Mouse (Mus musculus) forebrain, embryonic 11.5 days (tissue): ENCODE results near the gene Myt1l. TPM values are rescaled to one million over a fixed set of nuclear protein-coding genes. Genes with fewer than 3 reads are reported as not detected.

Experiments used
- ATAC-seq: fragments of 200-750 bp; cut with Nextera tagmentation; replicated peaks from 2 replicates; pipeline ENCODE4 v1.8.0; 2017; ENCODE audit warnings: moderate TSS enrichment; ENCODE audit not compliant: low FRiP score
- DNase-seq: peaks from one replicate; pipeline ENCODE4 v3.0.0-alpha.2; 2017; ENCODE audit warnings: low spot score
- H3K27ac ChIP-seq: fragments of 300-500 bp; sonication (generic); 2 replicates; pipeline ENCODE4 v1.5.1; 2014; ENCODE audit warnings: low read depth, low read length
- H3K27me3 ChIP-seq: fragments of 300-500 bp; sonication (generic); 2 replicates; pipeline ENCODE4 v1.6.1; 2014; ENCODE audit warnings: mild to moderate bottlenecking, low read length, mixed read lengths; ENCODE audit not compliant: control insufficient read depth, insufficient read depth
- H3K36me3 ChIP-seq: fragments of 300-500 bp; sonication (generic); 2 replicates; pipeline ENCODE4 v1.6.1; 2014; ENCODE audit warnings: mild to moderate bottlenecking, low read length, moderate library complexity, mixed read lengths; ENCODE audit not compliant: control insufficient read depth, insufficient read depth
- H3K4me1 ChIP-seq: fragments of 300-500 bp; sonication (generic); replicated peaks from 2 replicates; pipeline ENCODE4 v1.6.1; 2014; ENCODE audit warnings: low read length, mixed read lengths; ENCODE audit not compliant: control insufficient read depth, insufficient read depth
- H3K4me2 ChIP-seq: fragments of 300-500 bp; sonication (generic); 2 replicates; pipeline ENCODE4 v1.6.1; 2014; ENCODE audit warnings: low read depth, mild to moderate bottlenecking, low read length, moderate library complexity, mixed read lengths; ENCODE audit not compliant: severe bottlenecking
- H3K4me3 ChIP-seq: fragments of 300-500 bp; sonication (generic); 2 replicates; pipeline ENCODE4 v1.5.1; 2014; ENCODE audit warnings: low read depth, low read length
- H3K9ac ChIP-seq: fragments of 300-500 bp; sonication (generic); 2 replicates; pipeline ENCODE4 v1.6.1; 2014; ENCODE audit warnings: low read length
- H3K9me3 ChIP-seq: fragments of 300-500 bp; sonication (generic); 2 replicates; pipeline ENCODE4 v1.6.1; 2016; ENCODE audit warnings: low read length, mixed read lengths; ENCODE audit not compliant: control insufficient read depth
- WGBS: fragments of 180-500 bp; shearing (Covaris S2); extraction: QIAGEN DNeasy Blood & Tissue Kit; methylation state at CpG from one replicate; pipeline ENCODE4 v1.1.7; 2014; 5-methylcytosine and 5-hydroxymethylcytosine counted together
- polyA plus RNA-seq: library from polyadenylated mRNA; unstranded; fragments of >200 nt; fragmentation: Nextera tagmentation; extraction: Ambion mirVana; gene quantifications from 2 replicates; pipeline ENCODE4 v1.2.1, GENCODE M21; 2014

Gene Myt1l
- polyA plus RNA-seq, 1 experiment from 2014 or later: 18.7 TPM

- Histone ChIP-seq H3K36me3 (no peaks in the 10 kb centered on the region), H3K9ac (no peak overlapping the region), H3K9me3 (no peaks in the 10 kb centered on the region), H3K4me3 (no peak overlapping the region), H3K27me3 (no peaks in the 10 kb centered on the region), H3K27ac (no peak overlapping the region), H3K4me1 (no peaks in the 10 kb centered on the region), H3K4me2 (no peak overlapping the region)
- DNase-seq: no peak
- 69% methylated on average over 3 of the region's 3 CpGs for WGBS
- ATAC-seq: no peak
These were observed 243.6 kb downstream of the Myt1l start for GRCm38 (mm10) chr12:29771791-29772190.

- no peak overlapping the region for H3K9ac ChIP-seq
- DNase-seq (no peak), ATAC-seq (no peak)
- no peak overlapping the region for H3K4me3 ChIP-seq
- no peak overlapping the region for H3K4me2 ChIP-seq
- no peaks in the 10 kb centered on the region for H3K36me3 ChIP-seq
- no peaks in the 10 kb centered on the region for H3K27me3 ChIP-seq
- H3K9me3 ChIP-seq: no peaks in the 10 kb centered on the region
- no peak overlapping the region for H3K27ac ChIP-seq
- no peaks in the 10 kb centered on the region for H3K4me1 ChIP-seq
These were observed 244.2 kb downstream of the Myt1l start for GRCm38 (mm10) chr12:29772401-29772800.

GRCm38 (mm10) chr12:29778901-29779300 is 250.7 kb downstream of the Myt1l start:
- Histone ChIP-seq H3K27me3 (no peaks in the 10 kb centered on the region), H3K4me1 (no peaks in the 10 kb centered on the region), H3K4me3 (no peak overlapping the region), H3K9ac (no peak overlapping the region), H3K36me3 (no peaks in the 10 kb centered on the region), H3K27ac (no peak overlapping the region), H3K4me2 (no peak overlapping the region), H3K9me3 (no peaks in the 10 kb centered on the region)
- DNase-seq (no peak), ATAC-seq (no peak)
- 92% methylated on average over 2 of the region's 2 CpGs for WGBS

- H3K27me3 ChIP-seq: no peaks in the 10 kb centered on the region
- no peak overlapping the region for H3K4me3 ChIP-seq
- H3K36me3 ChIP-seq: no peaks in the 10 kb centered on the region
- WGBS: 45% methylated on average over 16 of the region's 16 CpGs
- peak overlapping the region; percentile 46 for H3K27ac ChIP-seq
- DNase-seq (peak; percentile 69), ATAC-seq (peak; percentile 84)
- H3K4me1 ChIP-seq: no peaks in the 10 kb centered on the region; the same call in 1 of the 2 replicates
- H3K9ac ChIP-seq: no peak overlapping the region
- 0 out of 2 replicates have a peak overlapping the region, but pooled peaks have one; percentile 21 for H3K4me2 ChIP-seq
- H3K9me3 ChIP-seq: no peaks in the 10 kb centered on the region
These were observed 261.3 kb downstream of the Myt1l start for GRCm38 (mm10) chr12:29789319-29790050.

GRCm38 (mm10) chr12:29790051-29790386 is 261.8 kb downstream of the Myt1l start:
- DNase-seq (no peak), ATAC-seq (no peak)
- Histone ChIP-seq H3K4me2 (0 out of 2 replicates have a peak overlapping the region, but pooled peaks have one; percentile 21), H3K27ac (peak overlapping the region; percentile 46; the same call in 1 of the 2 replicates), H3K9me3 (no peaks in the 10 kb centered on the region), H3K4me3 (no peak overlapping the region), H3K9ac (no peak overlapping the region), H3K4me1 (no peaks in the 10 kb centered on the region; the same call in 1 of the 2 replicates), H3K36me3 (no peaks in the 10 kb centered on the region), H3K27me3 (no peaks in the 10 kb centered on the region)
- WGBS: 61% methylated on average over 4 of the region's 4 CpGs

GRCm38 (mm10) chr12:29792998-29793397 is 264.8 kb downstream of the Myt1l start:
- Histone ChIP-seq H3K4me1 (peaks cover 1% of the 10 kb centered on the region; the same call in 1 of the 2 replicates), H3K4me3 (no peak overlapping the region), H3K9ac (no peak overlapping the region), H3K27ac (no peak overlapping the region), H3K9me3 (no peaks in the 10 kb centered on the region), H3K27me3 (no peaks in the 10 kb centered on the region), H3K36me3 (no peaks in the 10 kb centered on the region), H3K4me2 (no peak overlapping the region)
- no peak for ATAC-seq
- DNase-seq: no peak
- 85% methylated on average over 5 of the region's 5 CpGs for WGBS

GRCm38 (mm10) chr12:29795107-29795673 is 267.0 kb downstream of the Myt1l start:
- ATAC-seq: no peak
- no peak overlapping the region for H3K4me3 ChIP-seq
- H3K27me3 ChIP-seq: no peaks in the 10 kb centered on the region
- H3K9me3 ChIP-seq: no peaks in the 10 kb centered on the region
- WGBS: 45% methylated on average over 5 of the region's 5 CpGs
- no peak overlapping the region for H3K4me2 ChIP-seq
- H3K9ac ChIP-seq: no peak overlapping the region
- H3K4me1 ChIP-seq: 0 out of 2 replicates have a peak, but pooled peaks cover 1% of the 10 kb centered on the region
- H3K27ac ChIP-seq: no peak overlapping the region
- DNase-seq: no peak
- H3K36me3 ChIP-seq: no peaks in the 10 kb centered on the region

- Histone ChIP-seq H3K4me1 (0 out of 2 replicates have a peak, but pooled peaks cover 1% of the 10 kb centered on the region), H3K4me3 (no peak overlapping the region), H3K27ac (no peak overlapping the region), H3K27me3 (no peaks in the 10 kb centered on the region), H3K4me2 (no peak overlapping the region), H3K9ac (no peak overlapping the region), H3K9me3 (no peaks in the 10 kb centered on the region), H3K36me3 (no peaks in the 10 kb centered on the region)
- ATAC-seq (no peak), DNase-seq (no peak)
- WGBS: 72% methylated on average over 3 of the region's 3 CpGs
These were observed 270.6 kb downstream of the Myt1l start for GRCm38 (mm10) chr12:29798595-29799391.
